Mouse (Mus musculus) cerebellum, postnatal 36 days (tissue): Measurements from ENCODE around the gene Micu1.

Experiments used
- DNase-seq, 2 experiments: peaks; one replicate each; pipeline ENCODE4 v3.0.0; 2021 to 2022; ENCODE audit warnings: mixed read lengths in 2 of 2

Gene Micu1

GRCm38 (mm10) chr10:59813759-59814158, 111.5 kb downstream of the Micu1 start:
- DNase-seq: no peak

- peak; percentile 39 to 50 for DNase-seq
These were observed 112.4 kb downstream of the Micu1 start for GRCm38 (mm10) chr10:59814505-59815155.

- peak; percentile 49 to 62 for DNase-seq
These were observed 114.3 kb downstream of the Micu1 start for GRCm38 (mm10) chr10:59816569-59816968.

- DNase-seq: peak; percentile 33 to 35
These were observed 115.3 kb downstream of the Micu1 start for GRCm38 (mm10) chr10:59817528-59817927.

GRCm38 (mm10) chr10:59817991-59818390, 115.7 kb downstream of the Micu1 start:
- DNase-seq: no peak

- no peak for DNase-seq
These were observed 116.9 kb downstream of the Micu1 start for GRCm38 (mm10) chr10:59819146-59819545.

GRCm38 (mm10) chr10:59820886-59821285, 118.6 kb downstream of the Micu1 start:
- DNase-seq: no peak

GRCm38 (mm10) chr10:59821334-59822066, 119.2 kb downstream of the Micu1 start:
- no peak for DNase-seq

GRCm38 (mm10) chr10:59822857-59823256, 120.6 kb downstream of the Micu1 start:
- no peak for DNase-seq

- no peak for DNase-seq
These were observed 123.0 kb downstream of the Micu1 start for GRCm38 (mm10) chr10:59825137-59825812.

- DNase-seq: no peak
These were observed 127.6 kb downstream of the Micu1 start for GRCm38 (mm10) chr10:59829886-59830285.

GRCm38 (mm10) chr10:59831950-59832349, 129.7 kb downstream of the Micu1 start:
- DNase-seq: no peak

GRCm38 (mm10) chr10:59835301-59836155, 133.3 kb downstream of the Micu1 start:
- no peak for DNase-seq

GRCm38 (mm10) chr10:59837490-59837889, 135.2 kb downstream of the Micu1 start:
- DNase-seq: no peak

- DNase-seq: no peak
These were observed 139.2 kb downstream of the Micu1 start for GRCm38 (mm10) chr10:59841434-59841833.

GRCm38 (mm10) chr10:59843125-59843524, 140.8 kb downstream of the Micu1 start:
- no peak for DNase-seq

- no peak for DNase-seq
These were observed 142.4 kb downstream of the Micu1 start for GRCm38 (mm10) chr10:59844686-59845085.

- no peak for DNase-seq
These were observed 144.1 kb downstream of the Micu1 start for GRCm38 (mm10) chr10:59846416-59846815.

- no peak for DNase-seq
These were observed 146.0 kb downstream of the Micu1 start for GRCm38 (mm10) chr10:59848079-59848877.

- no peak for DNase-seq
These were observed 146.7 kb downstream of the Micu1 start for GRCm38 (mm10) chr10:59848953-59849352.

- no peak for DNase-seq
These were observed 147.1 kb downstream of the Micu1 start for GRCm38 (mm10) chr10:59849371-59849770.

GRCm38 (mm10) chr10:59857157-59857556, 154.9 kb downstream of the Micu1 start:
- no peak for DNase-seq
